Mouse (Mus musculus): ENCODE data around the gene Cpeb4. TPM values are rescaled to one million over a fixed set of nuclear protein-coding genes. Genes with fewer than 3 reads are reported as not detected.
"Not testable (repeated sequence)": the region's sequence is repeated elsewhere in the genome, so short reads cannot be mapped to it uniquely, and the experiment has no call there.

The Cpeb4 gene
- polyA plus RNA-seq, 1 experiment from 2014 or later, result 20.1 TPM

DNA sequence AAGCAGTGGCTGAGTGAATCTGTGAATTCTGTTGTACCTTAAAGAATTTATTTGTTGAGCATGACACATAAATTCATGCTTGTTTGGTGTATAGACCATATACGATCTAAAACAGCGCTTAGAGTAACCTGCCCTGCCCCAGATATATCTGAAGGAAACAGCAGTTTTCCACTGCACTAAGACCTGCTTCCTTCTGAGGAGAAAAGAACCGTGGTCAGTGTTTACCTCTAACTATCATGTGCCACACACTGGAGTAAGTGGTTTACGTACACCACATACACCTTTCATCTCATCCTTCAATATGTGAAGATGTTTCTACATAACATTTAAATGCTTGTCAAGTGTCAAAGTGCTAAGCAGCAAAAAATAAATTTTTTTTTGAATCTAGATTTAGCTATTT lies 102.1 kb downstream of the Cpeb4 start:
- no peak overlapping the region for H3K9ac ChIP-seq (ENCODE audit: low read depth, low read length)
- H3K27me3 ChIP-seq (ENCODE audit: control insufficient read depth, insufficient read depth, low read depth, low read length), result no peaks in the 10 kb centered on the region
- H3K36me3 ChIP-seq (ENCODE audit: control insufficient read depth, insufficient read depth, low read length), result no peaks in the 10 kb centered on the region
- H3K27ac ChIP-seq (ENCODE audit: low read length), result no peak overlapping the region
- H3K4me2 ChIP-seq (ENCODE audit: low read length), result no peak overlapping the region
- ATAC-seq, result no peak
- no peak overlapping the region for H3K4me3 ChIP-seq (ENCODE audit: low read depth, low read length)
- WGBS, result 80% methylated on average over 4 of the region's 4 CpGs
- H3K4me1 ChIP-seq (ENCODE audit: control insufficient read depth, insufficient read depth, low read length), result no peaks in the 10 kb centered on the region
- H3K9me3 ChIP-seq (replicated peaks; ENCODE audit: control insufficient read depth, low read length, poor library complexity, severe bottlenecking), result no peaks in the 10 kb centered on the region

- ATAC-seq, result no peak
- Histone ChIP-seq H3K27ac (ENCODE audit: low read length) (no peak overlapping the region), H3K9me3 (replicated peaks; ENCODE audit: control insufficient read depth, low read length, poor library complexity, severe bottlenecking) (no peaks in the 10 kb centered on the region; the same call in 1 of the 2 replicates), H3K36me3 (ENCODE audit: control insufficient read depth, insufficient read depth, low read length) (no peaks in the 10 kb centered on the region), H3K4me3 (ENCODE audit: low read depth, low read length) (no peak overlapping the region), H3K4me2 (ENCODE audit: low read length) (no peak overlapping the region), H3K4me1 (ENCODE audit: control insufficient read depth, insufficient read depth, low read length) (no peaks in the 10 kb centered on the region), H3K9ac (ENCODE audit: low read depth, low read length) (no peak overlapping the region), H3K27me3 (ENCODE audit: control insufficient read depth, insufficient read depth, low read depth, low read length) (no peaks in the 10 kb centered on the region)
- WGBS, result 56% methylated on average over 8 of the region's 8 CpGs
Measured at GRCm38 (mm10) chr11:31974826-31975225, 102.8 kb downstream of the Cpeb4 start.

DNA sequence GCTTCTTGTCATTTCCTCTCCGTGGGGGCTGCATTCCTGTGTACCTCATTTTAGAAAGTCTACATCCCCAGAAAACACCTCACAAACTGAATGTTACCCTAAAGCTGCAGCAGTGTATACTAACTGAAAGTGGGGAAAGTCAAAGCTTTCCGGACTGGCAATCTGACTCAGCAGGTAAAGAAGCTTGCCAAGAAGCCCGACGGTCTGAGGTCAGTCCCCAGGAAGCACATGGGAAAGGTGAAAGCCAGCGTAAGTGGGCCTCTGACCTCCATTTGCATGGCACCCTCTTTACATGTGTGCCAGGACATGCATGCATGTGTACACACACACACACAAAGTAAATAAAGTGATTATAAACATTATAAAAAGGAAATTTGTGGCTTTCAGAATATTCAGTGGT lies 103.7 kb downstream of the Cpeb4 start:
- Histone ChIP-seq H3K9me3 (replicated peaks; ENCODE audit: control insufficient read depth, low read length, poor library complexity, severe bottlenecking) (no peaks in the 10 kb centered on the region; the same call in 1 of the 2 replicates), H3K9ac (ENCODE audit: low read depth, low read length) (no peak overlapping the region), H3K27me3 (ENCODE audit: control insufficient read depth, insufficient read depth, low read depth, low read length) (no peaks in the 10 kb centered on the region), H3K4me2 (ENCODE audit: low read length) (no peak overlapping the region), H3K4me1 (ENCODE audit: control insufficient read depth, insufficient read depth, low read length) (no peaks in the 10 kb centered on the region), H3K36me3 (ENCODE audit: control insufficient read depth, insufficient read depth, low read length) (no peaks in the 10 kb centered on the region), H3K27ac (ENCODE audit: low read length) (no peak overlapping the region), H3K4me3 (ENCODE audit: low read depth, low read length) (no peak overlapping the region)
- WGBS, result 79% methylated on average over 5 of the region's 5 CpGs
- no peak for ATAC-seq

- ATAC-seq, result no peak
- Histone ChIP-seq H3K9me3 (replicated peaks; ENCODE audit: control insufficient read depth, low read length, poor library complexity, severe bottlenecking) (no peaks in the 10 kb centered on the region; the same call in 1 of the 2 replicates), H3K36me3 (ENCODE audit: control insufficient read depth, insufficient read depth, low read length) (no peaks in the 10 kb centered on the region), H3K27me3 (ENCODE audit: control insufficient read depth, insufficient read depth, low read depth, low read length) (no peaks in the 10 kb centered on the region), H3K4me3 (ENCODE audit: low read depth, low read length) (no peak overlapping the region), H3K4me1 (ENCODE audit: control insufficient read depth, insufficient read depth, low read length) (no peaks in the 10 kb centered on the region), H3K27ac (ENCODE audit: low read length) (no peak overlapping the region), H3K4me2 (ENCODE audit: low read length) (no peak overlapping the region), H3K9ac (ENCODE audit: low read depth, low read length) (no peak overlapping the region)
- WGBS, result 80% methylated on average over 5 of the region's 5 CpGs
Measured at GRCm38 (mm10) chr11:31976137-31976536, 104.1 kb downstream of the Cpeb4 start.

GRCm38 (mm10) chr11:31980089-31980488 lies 108.1 kb downstream of the Cpeb4 start:
- not testable (repeated sequence) for H3K27me3 ChIP-seq (ENCODE audit: control insufficient read depth, insufficient read depth, low read depth, low read length); H3K4me1 ChIP-seq (ENCODE audit: control insufficient read depth, insufficient read depth, low read length); H3K9me3 ChIP-seq (replicated peaks; ENCODE audit: control insufficient read depth, low read length, poor library complexity, severe bottlenecking); H3K36me3 ChIP-seq (ENCODE audit: control insufficient read depth, insufficient read depth, low read length); H3K4me3 ChIP-seq (ENCODE audit: low read depth, low read length); H3K4me2 ChIP-seq (ENCODE audit: low read length); ATAC-seq; H3K9ac ChIP-seq (ENCODE audit: low read depth, low read length); H3K27ac ChIP-seq (ENCODE audit: low read length)
- 86% methylated on average over 5 of the region's 5 CpGs for WGBS

DNA sequence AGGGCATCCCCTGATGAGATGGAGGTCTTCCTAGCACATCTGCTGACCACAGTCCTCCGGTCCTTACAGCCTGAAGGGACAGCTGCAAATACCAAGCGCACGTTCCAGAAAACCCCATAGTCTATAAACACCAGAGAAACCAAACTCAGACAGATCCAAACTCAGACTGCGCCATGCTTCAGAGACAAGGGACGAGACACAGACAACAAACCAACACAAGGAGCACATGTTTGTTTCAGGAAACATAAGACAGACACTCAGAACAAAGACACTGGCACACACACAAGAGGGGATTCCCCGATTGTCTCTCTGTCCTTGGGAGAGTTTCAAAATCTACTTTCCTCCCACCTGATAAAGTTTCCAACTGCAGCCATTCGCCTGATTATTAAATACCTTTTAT lies 109.8 kb downstream of the Cpeb4 start:
- Histone ChIP-seq H3K27me3 (ENCODE audit: control insufficient read depth, insufficient read depth, low read depth, low read length) (no peaks in the 10 kb centered on the region), H3K27ac (ENCODE audit: low read length) (no peak overlapping the region), H3K9me3 (replicated peaks; ENCODE audit: control insufficient read depth, low read length, poor library complexity, severe bottlenecking) (no peaks in the 10 kb centered on the region; the same call in 1 of the 2 replicates), H3K9ac (ENCODE audit: low read depth, low read length) (no peak overlapping the region), H3K4me2 (ENCODE audit: low read length) (no peak overlapping the region), H3K4me1 (ENCODE audit: control insufficient read depth, insufficient read depth, low read length) (no peaks in the 10 kb centered on the region), H3K4me3 (ENCODE audit: low read depth, low read length) (no peak overlapping the region), H3K36me3 (ENCODE audit: control insufficient read depth, insufficient read depth, low read length) (no peaks in the 10 kb centered on the region)
- ATAC-seq, result no peak
- 92% methylated on average over 7 of the region's 7 CpGs for WGBS

DNA sequence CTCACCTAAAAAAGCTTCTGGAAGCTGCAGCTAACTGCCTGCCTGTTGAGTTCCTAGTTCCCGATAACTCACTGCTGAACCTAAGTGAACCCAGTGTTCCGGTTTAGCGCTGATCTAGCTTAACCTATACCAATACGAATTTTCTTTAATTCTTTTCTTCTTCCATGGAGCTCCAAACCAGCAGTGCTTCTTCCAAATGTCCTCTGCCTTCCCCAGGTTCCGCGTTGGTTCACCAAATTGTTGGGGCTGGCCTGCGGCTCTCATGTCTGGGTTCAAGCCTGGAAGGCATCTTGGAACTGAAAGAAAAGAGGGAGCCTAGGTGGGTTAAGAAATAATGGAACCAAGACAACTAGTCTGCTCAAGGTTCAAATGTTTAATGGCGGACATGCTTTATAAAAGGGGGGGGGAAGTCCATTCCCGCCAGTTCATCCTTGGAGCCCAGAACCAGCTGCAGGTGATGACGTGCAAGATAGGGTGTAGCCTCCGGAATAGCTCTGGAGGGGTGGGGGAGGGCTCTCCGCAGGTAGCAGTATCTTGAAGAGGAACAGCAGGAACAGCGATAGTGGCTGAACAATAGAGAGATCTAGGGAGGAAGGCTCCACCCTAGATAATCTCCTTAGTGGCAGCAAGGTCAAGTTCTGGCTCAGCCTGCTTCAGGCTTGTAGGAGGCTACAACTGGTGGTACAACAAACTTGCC lies 110.4 kb downstream of the Cpeb4 start:
- not testable (repeated sequence) for H3K4me2 ChIP-seq (ENCODE audit: low read length); H3K9me3 ChIP-seq (replicated peaks; ENCODE audit: control insufficient read depth, low read length, poor library complexity, severe bottlenecking); H3K36me3 ChIP-seq (ENCODE audit: control insufficient read depth, insufficient read depth, low read length); H3K4me1 ChIP-seq (ENCODE audit: control insufficient read depth, insufficient read depth, low read length); H3K27ac ChIP-seq (ENCODE audit: low read length); H3K27me3 ChIP-seq (ENCODE audit: control insufficient read depth, insufficient read depth, low read depth, low read length); ATAC-seq; H3K4me3 ChIP-seq (ENCODE audit: low read depth, low read length); H3K9ac ChIP-seq (ENCODE audit: low read depth, low read length)
- 83% methylated on average over 13 of the region's 13 CpGs for WGBS

- Histone ChIP-seq H3K36me3 (ENCODE audit: control insufficient read depth, insufficient read depth, low read length) (no peaks in the 10 kb centered on the region), H3K9me3 (replicated peaks; ENCODE audit: control insufficient read depth, low read length, poor library complexity, severe bottlenecking) (no peaks in the 10 kb centered on the region; the same call in 1 of the 2 replicates), H3K27me3 (ENCODE audit: control insufficient read depth, insufficient read depth, low read depth, low read length) (no peaks in the 10 kb centered on the region), H3K4me1 (ENCODE audit: control insufficient read depth, insufficient read depth, low read length) (no peaks in the 10 kb centered on the region), H3K4me3 (ENCODE audit: low read depth, low read length) (no peak overlapping the region), H3K9ac (ENCODE audit: low read depth, low read length) (no peak overlapping the region), H3K27ac (ENCODE audit: low read length) (no peak overlapping the region), H3K4me2 (ENCODE audit: low read length) (no peak overlapping the region)
- ATAC-seq, result no peak
Measured at GRCm38 (mm10) chr11:31983249-31983648, 111.2 kb downstream of the Cpeb4 start.

- H3K9ac ChIP-seq (ENCODE audit: low read depth, low read length), result no peak overlapping the region
- H3K4me3 ChIP-seq (ENCODE audit: low read depth, low read length), result no peak overlapping the region
- no peaks in the 10 kb centered on the region; the same call in 1 of the 2 replicates for H3K9me3 ChIP-seq (replicated peaks; ENCODE audit: control insufficient read depth, low read length, poor library complexity, severe bottlenecking)
- 78% methylated on average over 2 of the region's 2 CpGs for WGBS
- H3K4me1 ChIP-seq (ENCODE audit: control insufficient read depth, insufficient read depth, low read length), result no peaks in the 10 kb centered on the region
- no peaks in the 10 kb centered on the region for H3K27me3 ChIP-seq (ENCODE audit: control insufficient read depth, insufficient read depth, low read depth, low read length)
- H3K4me2 ChIP-seq (ENCODE audit: low read length), result no peak overlapping the region
- no peak for ATAC-seq
- H3K36me3 ChIP-seq (ENCODE audit: control insufficient read depth, insufficient read depth, low read length), result no peaks in the 10 kb centered on the region
- no peak overlapping the region for H3K27ac ChIP-seq (ENCODE audit: low read length)
Measured at GRCm38 (mm10) chr11:31984786-31985185, 112.8 kb downstream of the Cpeb4 start.
